Mouse (Mus musculus) gastrocnemius, adult 18-20 months (tissue): ENCODE measurements around the gene Btg4. TPM values are rescaled to one million over a fixed set of nuclear protein-coding genes. Genes with fewer than 3 reads are reported as not detected.
A peak's percentile ranks its signal among the peaks of the same experiment; 100 is the strongest.
"Not testable (repeated sequence)": the region's sequence is repeated elsewhere in the genome, so short reads cannot be mapped to it uniquely, and the experiment has no call there.

ENCODE experiments used
- DNase-seq: peaks from one replicate; pipeline ENCODE4 v3.0.0; 2021; ENCODE audit warnings: low spot score
- total RNA-seq, 2 experiments: library from RNA; stranded (reverse); gene quantifications; 2 replicates each; pipeline ENCODE4 v1.2.3; 2021

Gene Btg4
- total RNA-seq, 2 experiments from 2014 or later = not detected

DNA sequence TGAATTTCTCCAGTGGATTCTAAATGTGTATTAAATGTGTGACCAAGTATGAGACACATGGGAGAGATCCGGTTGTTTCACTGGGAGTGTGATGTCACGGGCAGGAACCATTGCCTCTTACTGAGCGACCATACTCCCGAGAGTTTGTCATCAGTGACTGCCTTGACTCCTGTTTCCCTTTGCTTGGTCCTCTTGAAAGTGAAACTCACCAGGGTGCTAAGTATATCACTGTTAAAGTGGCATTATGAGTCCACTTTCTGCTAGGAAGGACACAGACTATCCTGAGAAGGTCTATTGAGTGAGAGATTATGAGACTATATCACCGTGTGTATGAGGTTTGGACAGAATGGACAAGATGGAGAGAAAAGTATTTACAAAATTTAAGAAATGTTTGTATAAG, 20.9 kb downstream of the Btg4 start:
- no peak for DNase-seq

DNA sequence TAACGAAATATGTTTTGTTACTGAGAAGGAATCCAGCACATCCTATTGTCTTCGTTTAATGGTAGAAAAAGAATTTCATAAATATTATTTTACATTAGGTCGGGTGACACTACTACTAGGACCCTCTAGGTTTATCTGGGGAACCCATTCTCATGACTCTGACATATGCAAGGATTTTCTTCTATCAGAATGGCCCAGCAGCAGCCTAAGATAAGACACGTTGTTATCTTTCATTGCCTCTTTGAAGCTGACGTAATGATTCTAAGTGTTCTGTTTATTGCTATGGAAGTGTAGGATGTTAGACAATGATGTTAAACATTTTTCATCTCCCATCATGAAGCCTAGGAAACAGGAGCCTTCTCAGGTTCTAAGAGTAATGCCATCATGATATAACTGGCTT, 33.0 kb downstream of the Btg4 start:
- no peak for DNase-seq

GRCm38 (mm10) chr9:51096306-51096705, 35.6 kb downstream of the Btg4 start:
- DNase-seq = no peak

- peak; percentile 3 for DNase-seq
Measured at GRCm38 (mm10) chr9:51101756-51102425, 41.2 kb downstream of the Btg4 start, which contains the start of gene 4833427G06Rik. 4833427G06Rik (minus strand) TSS chr9:51102078.

- DNase-seq = peak; percentile 9
Measured at GRCm38 (mm10) chr9:51102963-51103807, 42.5 kb downstream of the Btg4 start.

- no peak for DNase-seq
Measured at GRCm38 (mm10) chr9:51103808-51104514, 43.3 kb downstream of the Btg4 start.

- no peak for DNase-seq
Measured at GRCm38 (mm10) chr9:51105751-51106150, 45.0 kb downstream of the Btg4 start.

GRCm38 (mm10) chr9:51114767-51115166, 54.1 kb downstream of the Btg4 start:
- DNase-seq = no peak

DNA sequence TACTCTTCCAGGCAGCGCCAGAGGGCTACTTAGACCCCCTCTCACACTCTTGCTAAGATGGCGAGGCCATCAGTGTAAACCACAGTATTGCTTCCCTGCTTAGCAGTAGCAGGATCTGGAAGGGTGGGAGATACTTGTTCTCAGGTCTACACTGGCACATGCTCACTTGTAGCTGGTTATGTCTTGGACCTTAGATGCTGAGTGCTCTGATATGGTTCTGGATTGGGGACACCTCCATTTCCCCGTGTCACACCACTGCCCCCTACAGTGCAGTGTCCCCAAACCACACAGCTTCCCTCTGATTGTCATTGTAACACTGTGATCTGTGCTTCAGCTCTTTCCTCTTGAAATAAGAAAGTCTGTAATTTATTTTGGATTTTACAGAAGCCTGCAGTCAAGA, 76.3 kb downstream of the Btg4 start:
- no peak for DNase-seq

DNA sequence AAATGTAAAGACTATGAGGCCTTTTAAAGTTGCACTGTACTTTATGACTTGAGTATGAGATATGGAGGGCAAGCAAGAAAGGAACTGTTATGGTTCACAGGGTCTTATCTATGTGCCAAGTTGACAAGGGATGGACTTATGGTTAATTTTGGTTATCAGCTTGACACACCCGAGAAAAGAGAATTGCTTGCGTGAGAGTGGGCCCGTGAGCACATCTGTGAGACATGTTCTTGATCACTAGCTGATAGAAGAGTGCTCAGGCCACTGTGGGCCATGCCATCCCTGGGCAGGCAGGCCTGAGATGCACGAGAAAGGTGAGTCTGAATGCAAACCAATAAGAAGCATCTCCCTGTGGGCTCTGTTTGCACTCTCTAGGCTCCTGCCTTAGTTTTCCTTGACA, 76.7 kb downstream of the Btg4 start:
- no peak for DNase-seq

GRCm38 (mm10) chr9:51137836-51138235, 77.1 kb downstream of the Btg4 start:
- DNase-seq = no peak

DNA sequence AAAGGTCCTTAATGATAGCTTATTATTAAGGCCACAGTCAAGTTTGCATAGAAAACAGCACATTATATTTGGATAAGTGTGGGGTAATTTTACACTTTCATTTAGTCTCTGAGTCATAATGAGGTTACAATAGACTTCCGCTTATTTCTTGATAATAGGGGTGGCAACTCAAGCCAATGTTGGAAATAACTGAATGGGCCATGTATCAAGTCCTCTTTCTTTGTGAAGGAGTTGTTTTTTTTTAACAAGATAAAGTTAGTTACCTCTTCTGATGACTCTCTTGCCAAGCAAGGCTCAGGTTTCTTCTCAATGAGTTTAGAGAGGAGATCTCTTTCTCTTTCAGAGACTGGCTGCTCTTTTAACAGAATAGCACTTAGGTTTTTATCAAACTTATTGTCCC, 77.6 kb downstream of the Btg4 start:
- DNase-seq = no peak

GRCm38 (mm10) chr9:51139401-51139800, 78.7 kb downstream of the Btg4 start:
- not testable (repeated sequence) for DNase-seq

DNA sequence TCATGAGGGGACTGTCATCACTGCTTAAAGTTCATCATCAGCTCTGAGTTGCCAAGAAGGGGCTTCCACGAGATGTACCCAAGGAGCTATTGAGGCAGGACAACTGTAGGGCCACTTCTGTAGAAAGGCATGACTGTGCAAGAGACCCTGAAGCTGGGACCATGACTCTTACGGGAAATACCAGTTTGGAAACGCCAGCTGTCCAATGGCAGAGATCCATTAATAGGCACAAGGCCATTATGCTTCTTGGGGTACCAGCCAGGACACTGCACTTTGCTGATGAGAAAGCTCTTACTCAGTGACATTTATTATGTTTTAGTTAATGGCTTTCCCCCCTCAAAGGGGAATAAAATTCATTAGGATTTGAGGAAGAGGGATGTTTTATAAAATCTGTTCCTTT, 80.0 kb downstream of the Btg4 start:
- no peak for DNase-seq

DNA sequence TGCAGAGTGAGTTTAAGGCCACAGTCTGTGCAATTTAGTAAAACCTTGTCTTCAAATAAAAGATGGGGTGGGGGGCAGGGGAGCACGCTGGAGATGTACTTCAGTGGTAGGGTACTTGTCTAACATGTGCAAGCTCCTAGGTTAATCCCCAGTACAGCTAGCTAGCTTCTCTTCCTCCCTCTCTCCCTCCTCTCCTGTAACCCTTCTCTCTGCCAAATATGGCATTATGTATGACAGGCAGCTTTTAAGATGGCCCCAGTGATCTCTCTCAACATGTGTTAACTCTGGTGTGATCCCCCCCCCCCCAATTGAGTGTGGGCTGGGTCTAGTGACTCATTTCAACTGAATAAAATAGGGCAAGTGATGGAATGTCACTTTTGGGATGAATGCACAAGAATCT, 82.7 kb downstream of the Btg4 start:
- no peak for DNase-seq

DNA sequence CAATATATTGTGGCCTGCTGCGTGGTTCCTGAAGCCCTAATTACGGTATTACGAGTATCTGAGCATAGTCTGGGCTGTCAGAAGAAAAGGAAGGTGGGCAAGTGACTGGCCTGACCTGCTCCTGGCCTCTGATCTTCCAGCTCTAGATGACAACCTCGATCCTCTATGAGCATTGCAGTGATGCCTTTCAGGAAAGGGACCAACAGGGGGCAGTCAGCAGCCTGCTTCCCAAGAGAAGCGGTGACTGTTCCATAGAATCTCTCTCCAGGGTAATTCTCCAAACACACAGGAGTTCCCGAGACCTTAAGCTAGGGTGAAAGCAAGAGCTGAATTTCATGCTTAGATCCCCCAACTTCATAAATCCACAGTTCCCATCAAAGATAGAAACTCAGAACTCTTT, 83.5 kb downstream of the Btg4 start:
- DNase-seq = no peak

DNA sequence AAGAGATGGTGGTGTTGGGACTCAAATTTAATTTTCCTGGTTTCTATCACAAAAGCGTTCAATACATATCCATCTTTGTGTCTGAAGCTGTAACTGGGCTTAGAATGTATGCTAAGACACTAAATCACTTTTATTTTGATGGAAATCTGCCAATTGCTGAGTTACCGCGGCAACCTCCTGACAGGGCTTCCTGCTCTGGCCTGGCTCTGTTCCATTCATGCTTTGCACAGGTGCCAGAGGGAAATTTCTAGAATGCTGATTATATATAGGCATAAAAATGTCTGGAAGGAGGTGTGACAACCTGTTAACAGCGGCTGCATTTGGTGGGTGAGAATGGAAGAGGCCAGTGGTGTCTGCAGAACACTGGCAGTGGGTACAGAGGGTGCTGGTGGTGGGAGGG, 85.8 kb downstream of the Btg4 start:
- DNase-seq = no peak

- no peak for DNase-seq
Measured at GRCm38 (mm10) chr9:51147294-51147693, 86.6 kb downstream of the Btg4 start.

DNA sequence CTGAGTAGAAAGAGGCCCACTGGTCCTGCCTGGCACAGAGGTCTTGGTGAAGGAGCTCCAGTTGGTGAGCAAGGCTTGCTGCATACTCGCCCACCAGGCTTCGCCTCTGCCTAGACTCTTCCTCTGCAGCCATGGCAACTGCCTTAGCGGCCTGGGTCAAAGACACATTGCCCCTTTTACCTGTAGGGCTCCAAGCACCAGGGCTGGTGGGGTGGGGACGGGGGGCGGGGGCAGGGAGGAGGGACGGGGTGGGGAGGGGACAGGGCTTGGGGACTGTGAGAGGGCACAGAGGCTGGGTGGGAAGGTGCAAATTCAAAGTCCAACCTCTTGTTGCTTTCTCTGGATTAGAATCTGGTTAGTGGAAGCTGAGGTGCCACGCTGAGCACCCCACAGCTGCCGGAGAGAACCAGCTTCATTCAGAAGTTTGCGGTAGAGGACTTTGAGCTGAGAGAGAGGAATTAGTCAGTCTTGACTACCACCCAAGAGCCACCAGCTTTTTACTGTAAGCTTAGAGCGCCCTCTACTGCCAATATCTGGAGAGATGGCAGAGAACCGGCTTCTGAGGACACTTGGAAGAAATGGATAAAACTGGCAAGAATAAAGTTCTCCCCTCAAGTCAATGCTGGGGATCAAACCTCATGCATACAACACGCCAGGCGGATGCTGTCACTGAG, 91.5 kb downstream of the Btg4 start:
- peak; percentile 67 for DNase-seq

GRCm38 (mm10) chr9:51161771-51162388, 101.2 kb downstream of the Btg4 start:
- peak; percentile 78 for DNase-seq

GRCm38 (mm10) chr9:51163989-51164388, 103.3 kb downstream of the Btg4 start:
- DNase-seq = no peak
